Mouse (Mus musculus): ENCODE measurements at regions not wholly inside any gene's neighbourhood (a gene's known extent, or its start where the extent isn't known, plus 50 kb on each side); places are given as distances from the start of the nearest gene placed in this dataset.
A peak's percentile ranks its signal among the peaks of the same experiment; 100 is the strongest.

DNA sequence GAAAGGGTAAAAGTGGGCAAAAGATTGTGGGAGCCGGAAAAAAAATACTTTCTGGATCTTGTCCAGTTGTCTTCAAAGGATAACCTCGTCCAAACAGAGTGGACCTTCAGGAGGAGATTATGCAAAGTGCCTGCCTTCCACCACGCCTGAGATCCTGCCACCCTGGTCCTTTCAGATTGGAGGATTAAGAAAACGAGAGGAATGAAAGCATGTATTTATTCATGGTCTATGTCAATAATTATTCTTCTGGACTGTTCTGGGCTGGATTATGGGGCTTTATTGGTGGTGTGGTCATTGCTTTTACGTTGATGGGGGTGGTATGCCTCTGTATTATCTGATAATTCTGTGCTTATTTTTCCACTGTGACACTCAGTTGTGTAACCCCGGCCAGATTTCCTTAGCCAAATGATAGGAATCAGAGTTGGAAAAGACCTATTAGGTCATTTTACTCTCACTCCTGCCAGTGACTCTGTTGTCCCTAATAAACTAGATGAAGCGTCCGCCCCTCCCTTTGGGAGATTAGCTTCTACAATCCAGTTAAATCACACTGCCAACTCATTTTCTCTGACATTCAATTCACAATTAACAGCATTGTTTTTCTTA is 656.3 kb downstream of the Slc22a22 start:
- DNase-seq (ENCODE audit: low spot score): no peak

GRCm38 (mm10) chr15:56820256-56820976 is 657.0 kb downstream of the Slc22a22 start:
- DNase-seq (ENCODE audit: low spot score): no peak

DNA sequence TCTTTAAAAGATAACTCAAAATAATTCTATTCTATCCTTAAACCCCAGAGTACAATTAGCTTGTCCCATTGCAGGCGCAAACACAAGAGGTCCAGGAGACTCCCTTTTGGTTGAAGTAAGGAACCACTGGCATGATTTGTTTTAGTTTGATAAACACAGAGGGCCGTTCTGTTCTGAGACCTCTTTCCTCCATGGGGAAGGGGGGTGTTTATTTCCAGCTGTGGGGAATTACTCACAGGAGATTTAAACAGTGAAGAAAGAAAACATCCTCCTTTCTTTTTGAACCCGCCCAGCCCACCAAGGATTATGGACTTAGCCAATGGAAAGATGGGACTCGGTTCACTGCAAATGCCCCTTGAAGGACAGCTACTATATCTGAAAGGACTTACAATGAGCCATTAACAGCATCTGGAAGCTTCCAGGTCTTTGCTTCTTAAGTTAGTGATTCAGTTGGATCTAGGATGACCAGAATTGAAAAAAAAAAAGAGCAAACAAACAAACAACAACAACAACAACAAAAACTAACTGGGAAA is 659.2 kb downstream of the Slc22a22 start:
- DNase-seq (ENCODE audit: low spot score): no peak

DNA sequence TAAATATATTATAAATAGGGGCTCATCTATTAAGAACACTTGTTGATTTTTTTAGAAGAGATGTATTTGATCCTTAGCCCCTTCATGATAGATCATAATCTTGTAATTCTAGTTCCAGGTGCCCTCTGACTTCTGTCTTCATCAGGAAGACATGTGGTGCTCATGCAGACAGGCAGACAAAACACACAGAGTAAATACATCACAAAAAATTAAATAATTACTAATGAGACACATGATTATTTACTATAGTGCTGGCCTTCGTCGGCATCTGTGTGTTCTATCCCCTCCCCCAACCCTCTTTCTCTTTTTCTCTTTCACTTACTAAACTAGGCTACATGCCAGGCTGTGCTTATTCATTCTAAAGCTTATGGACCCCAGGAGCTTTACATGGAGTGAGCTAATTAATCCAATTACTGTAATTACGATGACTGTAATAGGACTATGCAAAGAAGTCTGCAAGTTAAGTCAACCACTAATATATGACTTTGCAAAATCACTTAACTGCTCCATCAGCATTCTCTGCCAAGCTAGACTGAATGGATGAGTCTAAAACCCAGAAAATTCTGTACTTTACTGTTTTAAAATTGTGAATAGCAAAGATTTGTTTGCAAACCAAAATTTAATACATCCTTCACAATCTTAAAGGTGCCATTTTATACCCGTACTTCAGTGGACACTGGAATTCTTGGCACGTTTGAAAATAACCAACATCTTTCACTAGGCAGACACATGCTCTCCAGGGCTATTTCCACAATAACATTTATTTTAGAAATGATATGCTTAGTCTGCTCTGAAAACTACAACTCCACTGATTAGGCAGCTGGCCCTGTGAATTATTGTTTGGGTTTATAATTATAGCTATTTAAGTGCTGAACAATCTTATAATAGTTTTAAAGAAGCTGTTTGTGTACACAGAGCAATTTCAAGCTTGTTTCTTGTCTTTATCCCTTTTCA is 659.9 kb downstream of the Slc22a22 start:
- DNase-seq (ENCODE audit: low spot score): no peak

DNA sequence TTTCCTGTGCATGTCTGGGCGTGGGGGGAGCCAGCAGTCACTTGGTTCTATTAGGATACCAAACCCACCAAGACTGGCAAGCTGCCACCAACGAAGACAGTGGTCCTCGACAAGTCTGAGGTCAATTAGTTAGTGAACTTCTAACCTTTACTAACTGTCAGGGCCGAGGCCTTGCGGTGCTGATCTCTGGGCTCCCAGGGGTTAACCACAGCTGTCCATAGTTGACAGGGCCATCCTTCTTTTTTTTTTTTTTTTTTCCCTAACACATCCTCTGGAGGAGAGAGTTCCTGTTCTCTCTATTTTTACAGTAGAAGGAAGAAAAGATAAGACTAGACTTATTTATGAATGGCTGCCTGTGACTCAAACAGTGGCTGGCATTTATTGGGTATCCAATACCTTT is 663.5 kb downstream of the Slc22a22 start:
- no peak for DNase-seq (ENCODE audit: low spot score)

DNA sequence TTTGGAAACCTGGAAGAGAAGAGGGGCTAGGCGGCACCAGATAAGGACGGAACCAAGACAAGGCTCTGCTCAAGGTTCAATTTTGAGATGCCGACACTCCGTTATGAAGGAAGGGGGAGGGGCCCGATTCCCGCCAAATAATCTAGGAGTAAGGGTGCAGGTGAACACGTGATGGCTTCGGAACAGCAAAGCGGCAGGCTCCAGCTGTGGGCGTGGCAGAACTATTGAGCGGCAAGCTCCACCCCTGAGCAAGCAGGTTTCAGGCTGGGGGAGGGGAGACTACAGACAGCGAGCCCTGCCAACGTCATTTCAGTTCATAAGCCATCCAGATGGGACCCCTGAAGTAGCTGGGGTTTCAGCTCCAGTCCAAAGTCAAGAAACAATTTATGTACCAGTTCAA is 667.3 kb downstream of the Slc22a22 start:
- no peak for DNase-seq (ENCODE audit: low spot score)

GRCm38 (mm10) chr15:56807611-56808010 is 669.8 kb downstream of the Slc22a22 start:
- no peak for DNase-seq (ENCODE audit: low spot score)

GRCm38 (mm10) chr15:56801933-56802332 is 675.5 kb downstream of the Slc22a22 start:
- DNase-seq (ENCODE audit: low spot score): no peak

DNA sequence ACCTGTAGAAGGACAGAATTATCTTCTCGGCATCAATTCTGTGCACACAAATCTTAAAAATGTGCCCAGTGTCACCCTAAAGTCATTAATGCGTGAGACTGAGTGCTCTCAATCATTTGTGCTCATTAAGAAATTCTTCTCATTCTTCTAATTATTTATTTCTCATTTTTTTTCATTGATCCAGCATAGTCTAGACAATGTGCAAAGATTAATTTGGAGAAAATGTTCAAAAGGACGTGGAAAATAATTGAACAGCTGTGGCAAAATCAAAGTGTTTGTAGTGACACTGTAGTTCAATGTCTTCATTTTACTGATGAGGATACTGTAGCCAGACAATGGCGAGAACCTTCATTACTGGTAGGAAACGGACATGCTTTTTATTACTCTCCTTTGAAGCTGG is 702.0 kb downstream of the Slc22a22 start:
- DNase-seq (ENCODE audit: low spot score): no peak

GRCm38 (mm10) chr15:56774648-56775393 is 702.6 kb downstream of the Slc22a22 start:
- peak; percentile 14 for DNase-seq (ENCODE audit: low spot score)

DNA sequence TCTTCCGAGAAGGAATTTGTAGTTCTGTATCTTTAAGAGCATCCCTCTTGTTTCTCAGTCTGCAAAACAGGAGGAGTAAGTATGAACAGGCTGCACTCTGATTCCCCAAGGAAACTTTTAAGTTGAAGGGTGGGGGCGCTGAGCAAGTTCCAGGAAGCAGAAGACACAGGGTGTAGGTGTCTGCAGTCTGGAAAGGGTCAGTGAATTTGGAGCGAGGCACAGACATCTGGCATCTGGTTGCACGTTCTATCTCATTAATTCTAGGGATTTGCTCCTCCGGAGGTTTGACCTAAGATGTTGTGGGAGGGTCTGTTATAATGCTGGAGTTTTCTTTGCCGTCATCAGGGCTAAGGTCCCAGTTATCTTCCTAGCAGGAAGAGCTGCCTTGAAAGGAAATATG is 711.1 kb downstream of the Slc22a22 start:
- peak; percentile 7 for DNase-seq (ENCODE audit: low spot score)

DNA sequence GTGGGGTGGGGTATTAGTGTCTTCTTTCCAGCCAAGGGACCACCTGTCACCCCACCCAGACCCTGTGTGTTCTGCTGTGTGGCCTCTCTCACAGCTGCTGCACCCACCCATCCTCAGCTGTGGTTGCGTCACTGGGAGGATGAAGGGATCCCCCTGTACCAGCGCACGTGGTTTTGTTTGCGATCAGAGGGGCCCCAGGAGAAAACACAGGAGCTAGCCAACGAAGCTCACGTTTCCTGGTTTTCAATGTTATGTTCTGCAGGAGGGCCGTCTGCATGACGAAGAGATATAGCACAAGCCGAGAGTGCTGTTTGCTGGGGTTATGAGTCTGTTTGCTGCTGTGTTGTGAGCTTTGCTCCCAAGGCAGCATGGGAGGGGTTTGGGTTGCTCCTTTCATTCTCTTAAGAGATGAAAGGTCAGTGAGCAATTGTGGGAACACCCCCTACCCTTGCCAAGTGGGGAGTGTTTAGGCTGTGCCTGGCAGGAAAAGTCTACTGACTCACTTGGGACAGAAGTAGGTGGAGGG is 712.4 kb downstream of the Slc22a22 start:
- peak; percentile 23 for DNase-seq (ENCODE audit: low spot score)

DNA sequence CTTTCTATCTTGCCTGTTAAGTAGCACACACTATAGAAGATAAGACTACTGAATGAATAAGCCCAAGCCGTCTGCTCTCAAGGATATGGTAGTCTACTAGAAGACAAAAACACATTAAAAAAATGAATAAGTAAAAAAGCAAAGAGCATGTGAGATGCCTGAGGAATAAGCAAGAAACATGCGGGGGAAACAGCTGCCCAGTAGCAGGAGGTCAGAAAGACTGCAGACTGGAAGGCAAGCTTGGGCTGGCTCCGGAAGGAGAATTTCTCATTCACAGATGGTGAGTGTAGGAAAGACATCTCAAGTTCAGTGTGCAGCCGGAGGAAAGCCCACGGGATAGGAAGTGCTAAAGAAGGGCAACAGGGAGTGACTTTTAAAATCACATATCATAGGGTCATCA is 713.4 kb downstream of the Slc22a22 start:
- no peak for DNase-seq (ENCODE audit: low spot score)

GRCm38 (mm10) chr15:56746698-56747097 is 730.7 kb downstream of the Slc22a22 start:
- no peak for DNase-seq (ENCODE audit: low spot score)

- no peak for DNase-seq (ENCODE audit: low spot score)
These were observed 732.5 kb downstream of the Slc22a22 start for GRCm38 (mm10) chr15:56744915-56745314.
